Mouse (Mus musculus) lung, postnatal 0 days (tissue): ENCODE measurements around the gene Cfap54.

ENCODE experiments used
- CTCF ChIP-seq: IDR thresholded peaks from 2 replicates; pipeline ENCODE4 v1.5.1; 2016; ENCODE audit warnings: antibody characterized with exemption, mild to moderate bottlenecking
- EP300 ChIP-seq: IDR thresholded peaks from 2 replicates; pipeline ENCODE4 v1.6.1; 2016; ENCODE audit warnings: antibody characterized with exemption, mild to moderate bottlenecking, control low read depth

- TF ChIP-seq CTCF (no peak), EP300 (no peak)
Measured at GRCm38 (mm10) chr10:93128566-93128965, 47.1 kb upstream of the Cfap54 start.
